ENCODE assay signal across 23 mouse cellular contexts in genomic region chr10:80784302-80784701, GRCm38 (mm10). TPM values are rescaled to one million over a fixed set of nuclear protein-coding genes. Genes with fewer than 3 reads are reported as not detected.
DNase-seq lines count a peak whose midpoint lies in the region; ATAC-seq and TF ChIP-seq lines count a peak whose summit lies in the region.
"Had no signal": no experiment of that assay in that cellular context is flagged by ENCODE, and none has a peak within 500 bp of the region (broad histone marks: within the 10 kb centered on the region; RNA-seq: fewer than 3 reads in every experiment).

No protein-coding gene starts in this region.

- no peak for DNase-seq in heart, adult 2 months
- DNase-seq in left cerebral cortex, adult 2 months (ENCODE audit: extremely low spot score in 1 of 2, low spot score in 2 of 2), result no peak
- no peak for DNase-seq in left cerebral cortex, postnatal 4 days
- peak; percentile 58 for DNase-seq in brain, adult 2 months (ENCODE audit: low read depth, low spot score)
- no peak for DNase-seq in limb, embryonic 10.5 days (ENCODE audit: low spot score)
- DNase-seq: adrenal gland, adult 8-10 months; adrenal gland, postnatal 25 days; cerebellum, adult 9-10 months; cerebellum, postnatal 14 days; gastrocnemius, postnatal 14 days; heart, postnatal 14 days; heart, postnatal 4 days had no signal

- no peak overlapping the region for H3K4me2 ChIP-seq in heart, embryonic 11.5 days
- H3K4me2 ChIP-seq: forebrain, embryonic 13.5 days; heart, embryonic 13.5 days; hindbrain, embryonic 12.5 days; intestine, embryonic 15.5 days had no signal

- H3K36me3 ChIP-seq in heart, adult 2 months (ENCODE audit: control insufficient read depth, insufficient read depth, low read length), result no peaks in the 10 kb centered on the region
- H3K36me3 ChIP-seq in heart, embryonic 11.5 days (ENCODE audit: control insufficient read depth, insufficient read depth, low read length), result peaks cover 55% of the 10 kb centered on the region
- peaks cover 100% of the 10 kb centered on the region for H3K36me3 ChIP-seq in limb, embryonic 10.5 days

- H3K79me2 ChIP-seq in heart, adult 2 months (replicated peaks; ENCODE audit: control insufficient read depth, insufficient read depth, low read length), result no peaks in the 10 kb centered on the region

- intact Hi-C loops in heart, adult 2 months (cut with DNase I), result no loop called here
- intact Hi-C loops in left cerebral cortex, adult 2 months (cut with DNase I), result no loop called here
- intact Hi-C loops in left cerebral cortex, postnatal 4 days (cut with DNase I), result no loop called here

- H3K9ac ChIP-seq in heart, adult 2 months (ENCODE audit: low read depth, low read length), result no peak overlapping the region
- no peak overlapping the region for H3K9ac ChIP-seq in heart, embryonic 11.5 days (ENCODE audit: low read depth, low read length)
- H3K9ac ChIP-seq: forebrain, embryonic 13.5 days; heart, embryonic 13.5 days; hindbrain, embryonic 12.5 days; intestine, embryonic 15.5 days had no signal

- H3K4me1 ChIP-seq in heart, adult 2 months (ENCODE audit: control insufficient read depth, insufficient read depth, low read length), result no peaks in the 10 kb centered on the region; the same call in 1 of the 2 replicates
- H3K4me1 ChIP-seq in heart, embryonic 11.5 days (ENCODE audit: control insufficient read depth, insufficient read depth, low read length), result no peaks in the 10 kb centered on the region
- no peaks in the 10 kb centered on the region for H3K4me1 ChIP-seq in limb, embryonic 10.5 days
- H3K4me1 ChIP-seq: forebrain, embryonic 10.5 days; forebrain, embryonic 13.5 days; heart, embryonic 13.5 days; hindbrain, embryonic 12.5 days; intestine, embryonic 15.5 days had no signal

- H3K27me3 ChIP-seq in heart, adult 2 months (ENCODE audit: control insufficient read depth, insufficient read depth, low read length), result no peaks in the 10 kb centered on the region
- H3K27me3 ChIP-seq in heart, embryonic 11.5 days (ENCODE audit: control insufficient read depth, insufficient read depth, low read length), result no peaks in the 10 kb centered on the region
- no peaks in the 10 kb centered on the region for H3K27me3 ChIP-seq in limb, embryonic 10.5 days (ENCODE audit: low read depth, poor library complexity, severe bottlenecking)
- H3K27me3 ChIP-seq: forebrain, embryonic 13.5 days; heart, embryonic 13.5 days; hindbrain, embryonic 12.5 days; intestine, embryonic 15.5 days had no signal

- no peak for TF ChIP-seq CTCF in heart, adult 2 months (IDR thresholded peaks at IDR 0.05)
- no peak for TF ChIP-seq CTCF in left cerebral cortex, adult 2 months (IDR thresholded peaks at IDR 0.05)

- no peak overlapping the region for H3K4me3 ChIP-seq in heart, adult 2 months
- no peak overlapping the region for H3K4me3 ChIP-seq in heart, embryonic 11.5 days (ENCODE audit: low read depth, low read length)
- H3K4me3 ChIP-seq in left cerebral cortex, adult 2 months, result no peak overlapping the region
- H3K4me3 ChIP-seq in limb, embryonic 10.5 days, result 0 out of 2 replicates have a peak overlapping the region, but pooled peaks have one; percentile 2
- H3K4me3 ChIP-seq: forebrain, embryonic 10.5 days; forebrain, embryonic 13.5 days; heart, embryonic 13.5 days; hindbrain, embryonic 12.5 days; intestine, embryonic 15.5 days had no signal

- ATAC-seq in heart, embryonic 11.5 days (replicated peaks; ENCODE audit: insufficient number of reproducible peaks, low FRiP score, low TSS enrichment), result no peak
- ATAC-seq: CD4-positive, CD25-positive, alpha-beta regulatory T cell, adult 4 months; forebrain, embryonic 13.5 days; forebrain, embryonic 16.5 days; hindbrain, embryonic 16.5 days; intestine, embryonic 15.5 days had no signal

- no peak for TF ChIP-seq POLR2A in heart, adult 2 months (IDR thresholded peaks at IDR 0.05; ENCODE audit: insufficient read depth, low read depth, low read length)

- H3K27ac ChIP-seq in heart, adult 2 months, result peak overlapping the region; percentile 27
- H3K27ac ChIP-seq in heart, embryonic 11.5 days (ENCODE audit: low read depth, low read length), result no peak overlapping the region
- H3K27ac ChIP-seq in left cerebral cortex, adult 2 months, result peak overlapping the region; percentile 78
- H3K27ac ChIP-seq in limb, embryonic 10.5 days, result no peak overlapping the region
- H3K27ac ChIP-seq: forebrain, embryonic 10.5 days; forebrain, embryonic 13.5 days; heart, embryonic 13.5 days; hindbrain, embryonic 12.5 days; intestine, embryonic 15.5 days had no signal

- H3K9me3 ChIP-seq in heart, embryonic 11.5 days (replicated peaks; ENCODE audit: control insufficient read depth, low read length), result no peaks in the 10 kb centered on the region
- H3K9me3 ChIP-seq in limb, embryonic 10.5 days (replicated peaks), result no peaks in the 10 kb centered on the region
- H3K9me3 ChIP-seq: forebrain, embryonic 10.5 days; forebrain, embryonic 13.5 days; heart, embryonic 13.5 days; hindbrain, embryonic 12.5 days; intestine, embryonic 15.5 days had no signal

- WGBS in heart, adult 2 months, result 97% methylated on average over 2 of the region's 2 CpGs
- 95% methylated on average over 2 of the region's 2 CpGs for WGBS in heart, embryonic 11.5 days (ENCODE audit: insufficient replicate concordance)
- WGBS in limb, embryonic 10.5 days, result 97% methylated on average over 2 of the region's 2 CpGs

- TF ChIP-seq EP300 in heart, adult 2 months (IDR thresholded peaks at IDR 0.05; ENCODE audit: insufficient read depth, low read depth, low read length), result no peak

RNA-seq across cellular contexts. Expression of gene Sf3a2, which starts 13.7 kb away (rescaled TPM):
- 10 to 100 TPM; 27.3 to 30.4 TPM for total RNA-seq in heart, adult 2 months (2021)
- 18.4 and 19.7 TPM in 2 replicates for polyA plus RNA-seq in heart, adult 2 months (2012; rRNA removed)
- polyA plus RNA-seq in heart, embryonic 11.5 days (2014; fragmentation: Nextera tagmentation; extraction: Ambion mirVana), result 68.6 and 68.7 TPM in 2 replicates
- total RNA-seq in left cerebral cortex, adult 2 months (2021), result 10 to 100 TPM; 42.0 to 48.7 TPM
- 10 to 100 TPM; 58.0 to 58.2 TPM for total RNA-seq in left cerebral cortex, postnatal 4 days (2021)
- 113 and 121 TPM in 2 replicates for polyA plus RNA-seq in limb, embryonic 10.5 days (2016; fragmentation: Nextera tagmentation; extraction: Ambion mirVana)

RNA-seq across cellular contexts. Expression of gene Plekhj1, which starts 14.1 kb away (rescaled TPM):
- total RNA-seq in heart, adult 2 months (2021), result 10 to 100 TPM; 29.7 to 33.0 TPM
- 28.9 and 33.2 TPM in 2 replicates for polyA plus RNA-seq in heart, adult 2 months (2012; rRNA removed)
- 89.0 and 97.7 TPM in 2 replicates for polyA plus RNA-seq in heart, embryonic 11.5 days (2014; fragmentation: Nextera tagmentation; extraction: Ambion mirVana)
- total RNA-seq in left cerebral cortex, adult 2 months (2021), result 10 to 100 TPM; 68.2 to 71.0 TPM
- total RNA-seq in left cerebral cortex, postnatal 4 days (2021), result 10 to 100 TPM; 73.2 to 86.2 TPM
- 168 and 204 TPM in 2 replicates for polyA plus RNA-seq in limb, embryonic 10.5 days (2016; fragmentation: Nextera tagmentation; extraction: Ambion mirVana)

RNA-seq across cellular contexts. Expression of gene Amh, which starts 20.7 kb away (rescaled TPM):
- under 1 TPM; 0.18 TPM for total RNA-seq in heart, adult 2 months (2021)
- polyA plus RNA-seq in heart, adult 2 months (2012; rRNA removed), result 0.15 and 0.25 TPM in 2 replicates
- 0.11 TPM in 1 of 2 replicates, not detected in the other for polyA plus RNA-seq in heart, embryonic 11.5 days (2014; fragmentation: Nextera tagmentation; extraction: Ambion mirVana)
- 1 to 10 TPM; 1.9 to 3.8 TPM for total RNA-seq in left cerebral cortex, adult 2 months (2021)
- total RNA-seq in left cerebral cortex, postnatal 4 days (2021), result 1 to 10 TPM; 1.9 to 2.2 TPM
- polyA plus RNA-seq in limb, embryonic 10.5 days (2016; fragmentation: Nextera tagmentation; extraction: Ambion mirVana), result 0.09 TPM in 1 of 2 replicates, not detected in the other
- polyA plus RNA-seq: CD4-positive, CD25-positive, alpha-beta regulatory T cell, adult 4 months; embryonic facial prominence, embryonic 11.5 days; forebrain, embryonic 16.5 days; heart, embryonic 13.5 days; hindbrain, embryonic 12.5 days; hindbrain, embryonic 16.5 days; intestine, embryonic 15.5 days had no signal

RNA-seq across cellular contexts. Expression of gene Jsrp1, which starts 29.0 kb away (rescaled TPM):
- total RNA-seq in heart, adult 2 months (2021), result 1 to 10 TPM in 1 of 2 experiments, under 1 TPM in 1; 0.25 to 1.1 TPM
- 0.21 and 0.56 TPM in 2 replicates for polyA plus RNA-seq in heart, adult 2 months (2012; rRNA removed)
- polyA plus RNA-seq in heart, embryonic 11.5 days (2014; fragmentation: Nextera tagmentation; extraction: Ambion mirVana), result 8.0 and 10.0 TPM in 2 replicates
- total RNA-seq in left cerebral cortex, adult 2 months (2021), result 1 to 10 TPM; 5.9 to 7.4 TPM
- total RNA-seq in left cerebral cortex, postnatal 4 days (2021), result under 1 TPM; 0.54 to 0.64 TPM
- polyA plus RNA-seq in limb, embryonic 10.5 days (2016; fragmentation: Nextera tagmentation; extraction: Ambion mirVana), result 0.74 and 0.80 TPM in 2 replicates
- total RNA-seq: heart, postnatal 14 days; MEL had no signal
- polyA plus RNA-seq: CD4-positive, CD25-positive, alpha-beta regulatory T cell, adult 4 months; forebrain, embryonic 13.5 days; forebrain, embryonic 16.5 days had no signal

RNA-seq across cellular contexts. Expression of gene Dot1l, which starts 29.3 kb away (rescaled TPM):
- 10 to 100 TPM; 18.8 to 19.6 TPM for total RNA-seq in heart, adult 2 months (2021)
- polyA plus RNA-seq in heart, adult 2 months (2012; rRNA removed), result 35.0 and 39.6 TPM in 2 replicates
- polyA plus RNA-seq in heart, embryonic 11.5 days (2014; fragmentation: Nextera tagmentation; extraction: Ambion mirVana), result 23.1 and 27.3 TPM in 2 replicates
- total RNA-seq in left cerebral cortex, adult 2 months (2021), result 10 to 100 TPM; 64.6 to 75.3 TPM
- total RNA-seq in left cerebral cortex, postnatal 4 days (2021), result 10 to 100 TPM; 62.1 TPM
- polyA plus RNA-seq in limb, embryonic 10.5 days (2016; fragmentation: Nextera tagmentation; extraction: Ambion mirVana), result 26.4 and 28.3 TPM in 2 replicates

Comparison
In these comparisons a context has a peak if more than half of its experiments do, and no peak if none do; other contexts are left out.
1. H3K27ac ChIP-seq: peak in heart, adult 2 months (single experiment) and left cerebral cortex, adult 2 months (single experiment); none in heart, embryonic 11.5 days (single experiment) and limb, embryonic 10.5 days (single experiment).